Mouse (Mus musculus) hindbrain, embryonic 11.5 days (tissue): ENCODE results near the gene Slc25a43. TPM values are rescaled to one million over a fixed set of nuclear protein-coding genes. Genes with fewer than 3 reads are reported as not detected.
"Not testable (repeated sequence)": the region's sequence is repeated elsewhere in the genome, so short reads cannot be mapped to it uniquely, and the experiment has no call there.

Source experiments
- ATAC-seq: fragments of 200-750 bp; cut with Nextera tagmentation; 2 replicates; pipeline ENCODE4 v1.8.0; 2017; ENCODE audit warnings: mild to moderate bottlenecking, moderate TSS enrichment, moderate library complexity; ENCODE audit not compliant: low FRiP score
- DNase-seq: peaks from one replicate; pipeline ENCODE4 v3.0.0-alpha.2; 2015; ENCODE audit warnings: low spot score
- H3K27ac ChIP-seq: fragments of 300-500 bp; sonication (generic); 2 replicates; pipeline ENCODE4 v1.5.1; 2014; ENCODE audit warnings: mild to moderate bottlenecking, low read depth, low read length
- H3K27me3 ChIP-seq: fragments of 300-500 bp; sonication (generic); 2 replicates; pipeline ENCODE4 v1.6.1; 2014; ENCODE audit warnings: mild to moderate bottlenecking, low read length, moderate library complexity, mixed read lengths; ENCODE audit not compliant: control insufficient read depth, insufficient read depth
- H3K36me3 ChIP-seq: fragments of 300-500 bp; sonication (generic); 2 replicates; pipeline ENCODE4 v1.6.1; 2014; ENCODE audit warnings: mild to moderate bottlenecking, low read length, moderate library complexity, mixed read lengths; ENCODE audit not compliant: control insufficient read depth, insufficient read depth
- H3K4me1 ChIP-seq: fragments of 300-500 bp; sonication (generic); replicated peaks from 2 replicates; pipeline ENCODE4 v1.6.1; 2014; ENCODE audit warnings: low read length, mixed read lengths; ENCODE audit not compliant: control insufficient read depth, insufficient read depth
- H3K4me2 ChIP-seq: fragments of 300-500 bp; sonication (generic); replicated peaks from 2 replicates; pipeline ENCODE4 v1.6.1; 2014; ENCODE audit warnings: mild to moderate bottlenecking, low read depth, low read length
- H3K4me3 ChIP-seq: fragments of 300-500 bp; sonication (generic); 2 replicates; pipeline ENCODE4 v1.5.1; 2014; ENCODE audit warnings: low read depth, low read length
- H3K9ac ChIP-seq: fragments of 300-500 bp; sonication (generic); 2 replicates; pipeline ENCODE4 v1.6.1; 2014; ENCODE audit warnings: low read depth, low read length
- H3K9me3 ChIP-seq: fragments of 300-500 bp; sonication (generic); 2 replicates; pipeline ENCODE4 v1.6.1; 2016; ENCODE audit warnings: low read length; ENCODE audit not compliant: control insufficient read depth
- WGBS: fragments of 180-500 bp; shearing (Covaris S2); extraction: QIAGEN DNeasy Blood & Tissue Kit; methylation state at CpG from one replicate; pipeline ENCODE4 v1.1.7; 2014; 5-methylcytosine and 5-hydroxymethylcytosine counted together
- polyA plus RNA-seq: library from polyadenylated mRNA; unstranded; fragments of >200 nt; fragmentation: Nextera tagmentation; extraction: Ambion mirVana; gene quantifications from 2 replicates; pipeline ENCODE4 v1.2.1, GENCODE M21; 2014

Slc25a43 gene
- polyA plus RNA-seq, 1 experiment from 2014 or later, result 1.2 TPM

- H3K27me3 ChIP-seq, result no peaks in the 10 kb centered on the region
- DNase-seq (peak; percentile 88), ATAC-seq (peak; percentile 81)
- H3K4me1 ChIP-seq, result no peaks in the 10 kb centered on the region
- 24% methylated on average over 30 of the region's 41 CpGs for WGBS
- peak overlapping the region; percentile 58 for H3K4me3 ChIP-seq
- H3K4me2 ChIP-seq, result peak overlapping the region; percentile 50
- no peaks in the 10 kb centered on the region for H3K36me3 ChIP-seq
- no peaks in the 10 kb centered on the region for H3K9me3 ChIP-seq
- peak overlapping the region; percentile 76 for H3K9ac ChIP-seq
- peak overlapping the region; percentile 84 for H3K27ac ChIP-seq
Measured at GRCm38 (mm10) chrX:36796163-36796581, 52.7 kb downstream of the Slc25a43 start.

GRCm38 (mm10) chrX:36796734-36797133 is 53.3 kb downstream of the Slc25a43 start:
- Histone ChIP-seq H3K4me2 (peak overlapping the region; percentile 39), H3K9ac (0 out of 2 replicates have a peak overlapping the region, but pooled peaks have one; percentile 23), H3K4me3 (peak overlapping the region; percentile 58)
- not testable (repeated sequence) for H3K27ac ChIP-seq, H3K27me3 ChIP-seq, ATAC-seq, H3K4me1 ChIP-seq, DNase-seq, H3K9me3 ChIP-seq, H3K36me3 ChIP-seq
- 84% methylated on average over 8 of the region's 8 CpGs for WGBS

GRCm38 (mm10) chrX:36799131-36799879 is 55.8 kb downstream of the Slc25a43 start:
- Histone ChIP-seq H3K36me3 (no peaks in the 10 kb centered on the region), H3K27me3 (no peaks in the 10 kb centered on the region), H3K4me3 (no peak overlapping the region), H3K4me1 (no peaks in the 10 kb centered on the region), H3K9me3 (no peaks in the 10 kb centered on the region), H3K9ac (no peak overlapping the region), H3K27ac (no peak overlapping the region), H3K4me2 (no peak overlapping the region)
- ATAC-seq (no peak), DNase-seq (no peak)
- 55% methylated on average over 6 of the region's 6 CpGs for WGBS

GRCm38 (mm10) chrX:36803189-36803588 is 59.7 kb downstream of the Slc25a43 start:
- Histone ChIP-seq H3K36me3 (no peaks in the 10 kb centered on the region), H3K27ac (peak overlapping the region; percentile 42; the same call in 1 of the 2 replicates), H3K9ac (no peak overlapping the region), H3K4me3 (no peak overlapping the region), H3K4me1 (no peaks in the 10 kb centered on the region), H3K4me2 (no peak overlapping the region), H3K9me3 (no peaks in the 10 kb centered on the region), H3K27me3 (no peaks in the 10 kb centered on the region)
- 86% methylated on average over 5 of the region's 5 CpGs for WGBS
- DNase-seq (no peak), ATAC-seq (no peak)

- Histone ChIP-seq H3K4me2 (no peak overlapping the region), H3K27ac (no peak overlapping the region), H3K9me3 (no peaks in the 10 kb centered on the region), H3K9ac (no peak overlapping the region), H3K4me1 (no peaks in the 10 kb centered on the region), H3K4me3 (no peak overlapping the region), H3K36me3 (no peaks in the 10 kb centered on the region), H3K27me3 (no peaks in the 10 kb centered on the region)
- no peak for ATAC-seq
- 66% methylated on average over 5 of the region's 5 CpGs for WGBS
- no peak for DNase-seq
Measured at GRCm38 (mm10) chrX:36804196-36804595, 60.7 kb downstream of the Slc25a43 start.

GRCm38 (mm10) chrX:36805466-36806235 is 62.2 kb downstream of the Slc25a43 start:
- WGBS, result 47% methylated on average over 5 of the region's 5 CpGs
- H3K4me1 ChIP-seq, result no peaks in the 10 kb centered on the region
- H3K36me3 ChIP-seq, result no peaks in the 10 kb centered on the region
- H3K9me3 ChIP-seq, result no peaks in the 10 kb centered on the region
- no peaks in the 10 kb centered on the region for H3K27me3 ChIP-seq
- ATAC-seq, result no peak
- H3K4me3 ChIP-seq, result no peak overlapping the region
- no peak overlapping the region for H3K9ac ChIP-seq
- H3K27ac ChIP-seq, result no peak overlapping the region
- DNase-seq, result no peak
- H3K4me2 ChIP-seq, result no peak overlapping the region

GRCm38 (mm10) chrX:36807360-36808317 is 64.2 kb downstream of the Slc25a43 start:
- 21% methylated on average over 44 of the region's 45 CpGs for WGBS
- Histone ChIP-seq H3K9me3 (no peaks in the 10 kb centered on the region), H3K36me3 (no peaks in the 10 kb centered on the region), H3K9ac (peak overlapping the region; percentile 36; the same call in 1 of the 2 replicates), H3K4me1 (no peaks in the 10 kb centered on the region), H3K4me3 (peak overlapping the region; percentile 22), H3K27ac (peak overlapping the region; percentile 64), H3K27me3 (no peaks in the 10 kb centered on the region), H3K4me2 (peak overlapping the region; percentile 38)
- DNase-seq (peak; percentile 89), ATAC-seq (peak; percentile 89)

- no peak for DNase-seq
Measured at GRCm38 (mm10) chrX:36808318-36808683, 64.8 kb downstream of the Slc25a43 start.

More at GRCm38 (mm10) chrX:36808318-36808683, 64.8 kb downstream of the Slc25a43 start:
- H3K27ac ChIP-seq, result peak overlapping the region; percentile 64; the same call in 1 of the 2 replicates
- 71% methylated on average over 6 of the region's 6 CpGs for WGBS
- no peaks in the 10 kb centered on the region for H3K27me3 ChIP-seq
- H3K9ac ChIP-seq, result no peak overlapping the region
- ATAC-seq, result peak; percentile 39; the same call in 1 of the 2 replicates
- H3K4me3 ChIP-seq, result no peak overlapping the region
- H3K4me1 ChIP-seq, result no peaks in the 10 kb centered on the region
- H3K4me2 ChIP-seq, result no peak overlapping the region
- no peaks in the 10 kb centered on the region for H3K9me3 ChIP-seq
- no peaks in the 10 kb centered on the region for H3K36me3 ChIP-seq
